ENCODE assay signal across 9 mouse cellular contexts in genomic region chr12:112593951-112594915, GRCm38 (mm10). TPM values are rescaled to one million over a fixed set of nuclear protein-coding genes. Genes with fewer than 3 reads are reported as not detected.
DNase-seq lines count a peak whose midpoint lies in the region; ATAC-seq and TF ChIP-seq lines count a peak whose summit lies in the region.
"Had no signal": no experiment of that assay in that cellular context is flagged by ENCODE, and none has a peak within 500 bp of the region (broad histone marks: within the 10 kb centered on the region; RNA-seq: fewer than 3 reads in every experiment).

No protein-coding gene starts in this region.

- H3K27ac ChIP-seq in kidney, adult 2 months (ENCODE audit: insufficient read depth, low read depth, low read length), result no peak overlapping the region
- no peak overlapping the region for H3K27ac ChIP-seq in kidney, embryonic 14.5 days (ENCODE audit: low read depth, low read length)
- H3K27ac ChIP-seq: hindbrain, embryonic 15.5 days had no signal

- no peak overlapping the region for H3K4me2 ChIP-seq in kidney, embryonic 14.5 days (replicated peaks; ENCODE audit: low read depth, low read length)
- H3K4me2 ChIP-seq: hindbrain, embryonic 15.5 days had no signal

- no peaks in the 10 kb centered on the region for H3K27me3 ChIP-seq in kidney, adult 2 months (replicated peaks; ENCODE audit: control insufficient read depth, insufficient read depth, low read length)
- H3K27me3 ChIP-seq in kidney, embryonic 14.5 days (ENCODE audit: control insufficient read depth, insufficient read depth, low read length), result no peaks in the 10 kb centered on the region; the same call in 1 of the 2 replicates

- no peaks in the 10 kb centered on the region for H3K36me3 ChIP-seq in kidney, adult 2 months (ENCODE audit: control insufficient read depth, insufficient read depth, low read length)
- H3K36me3 ChIP-seq in kidney, embryonic 14.5 days (ENCODE audit: control insufficient read depth, insufficient read depth, low read length), result no peaks in the 10 kb centered on the region
- H3K36me3 ChIP-seq: hindbrain, embryonic 15.5 days had no signal

- no peak for ATAC-seq in kidney, embryonic 14.5 days (ENCODE audit: low FRiP score, low TSS enrichment)
- ATAC-seq in hematopoietic stem cell, adult 5-6 weeks (replicated peaks in 1 of 2; ENCODE audit: insufficient read depth in 1 of 2, low FRiP score in 2 of 2, low TSS enrichment in 1 of 2, low read depth in 1 of 2, poor library complexity in 2 of 2, severe bottlenecking in 2 of 2), result peak; percentile 30 to 51
- no peak for ATAC-seq in erythroblast, adult 5-6 weeks (replicated peaks; ENCODE audit: low FRiP score, poor library complexity, severe bottlenecking)

- TF ChIP-seq POLR2A in kidney, adult 2 months (IDR thresholded peaks at IDR 0.05; ENCODE audit: low read depth, low read length), result no peak

- peaks cover 3% of the 10 kb centered on the region for H3K4me1 ChIP-seq in kidney, adult 2 months (ENCODE audit: control insufficient read depth, insufficient read depth, low read length)
- peaks cover 17% of the 10 kb centered on the region for H3K4me1 ChIP-seq in kidney, embryonic 14.5 days (ENCODE audit: control insufficient read depth, insufficient read depth, low read length)

- TF ChIP-seq CTCF in kidney, adult 2 months (conservative IDR thresholded peaks at IDR 0.05; ENCODE audit: insufficient read depth, insufficient read length, low read depth, low read length), result no peak

- no peak overlapping the region; the same call in 1 of the 2 replicates for H3K9ac ChIP-seq in kidney, embryonic 14.5 days (ENCODE audit: low read depth, low read length)
- H3K9ac ChIP-seq: hindbrain, embryonic 15.5 days had no signal

- WGBS in kidney, adult 2 months, result 68% methylated on average over 16 of the region's 16 CpGs
- WGBS in kidney, embryonic 14.5 days, result 67% methylated on average over 16 of the region's 16 CpGs

- H3K9me3 ChIP-seq in kidney, embryonic 14.5 days (ENCODE audit: control insufficient read depth, low read length), result no peaks in the 10 kb centered on the region
- H3K9me3 ChIP-seq: hindbrain, embryonic 15.5 days had no signal

- DNase-seq in kidney, adult 2 months, result peak; percentile 17
- DNase-seq in Muller cell, postnatal 12 days (ENCODE audit: inconsistent ontology term), result peak; percentile 24
- peak; percentile 39 to 42 for DNase-seq in natural killer cell, adult 2 months (ENCODE audit: low spot score in 2 of 2)
- DNase-seq in spleen, postnatal 10 days (ENCODE audit: low spot score in 2 of 2), result no peak
- no peak for DNase-seq in left cerebral cortex, adult 9 months (ENCODE audit: low spot score in 2 of 2)

- no peak overlapping the region for H3K4me3 ChIP-seq in kidney, adult 2 months (ENCODE audit: insufficient read depth, low read depth, low read length)
- H3K4me3 ChIP-seq in kidney, embryonic 14.5 days (ENCODE audit: low read length), result no peak overlapping the region
- H3K4me3 ChIP-seq: hindbrain, embryonic 15.5 days had no signal

RNA-seq across cellular contexts. Expression of gene Inf2, which starts 5.6 kb away (rescaled TPM):
- polyA plus RNA-seq in kidney, adult 2 months (2012; rRNA removed), result 8.9 and 9.6 TPM in 2 replicates
- 4.7 and 5.8 TPM in 2 replicates for polyA plus RNA-seq in kidney, embryonic 14.5 days (2014; fragmentation: Nextera tagmentation; extraction: Ambion mirVana)
- 6.6 and 10.1 TPM in 2 replicates for total RNA-seq in hematopoietic stem cell, adult 5-6 weeks (2017)
- 3.1 and 4.6 TPM in 2 replicates for total RNA-seq in erythroblast, adult 5-6 weeks (2015; ENCODE audit: low replicate concordance)
- total RNA-seq in erythroblast, adult 5-6 weeks (2017; ENCODE audit: low replicate concordance), result 0.94 and 3.5 TPM in 2 replicates

RNA-seq across cellular contexts. Expression of gene Adssl1, which starts 25.6 kb away (rescaled TPM):
- 8.1 and 10.4 TPM in 2 replicates for polyA plus RNA-seq in kidney, adult 2 months (2012; rRNA removed)
- 8.0 and 9.3 TPM in 2 replicates for polyA plus RNA-seq in kidney, embryonic 14.5 days (2014; fragmentation: Nextera tagmentation; extraction: Ambion mirVana)
- 38.0 and 49.7 TPM in 2 replicates for total RNA-seq in hematopoietic stem cell, adult 5-6 weeks (2017)
- 20.5 and 32.3 TPM in 2 replicates for total RNA-seq in erythroblast, adult 5-6 weeks (2015; ENCODE audit: low replicate concordance)
- total RNA-seq in erythroblast, adult 5-6 weeks (2017; ENCODE audit: low replicate concordance), result 23.8 and 24.4 TPM in 2 replicates

RNA-seq across cellular contexts. Expression of gene Siva1, which starts 50.2 kb away (rescaled TPM):
- polyA plus RNA-seq in kidney, adult 2 months (2012; rRNA removed), result 27.7 and 27.8 TPM in 2 replicates
- 314 and 362 TPM in 2 replicates for polyA plus RNA-seq in kidney, embryonic 14.5 days (2014; fragmentation: Nextera tagmentation; extraction: Ambion mirVana)
- total RNA-seq in hematopoietic stem cell, adult 5-6 weeks (2017), result 146 and 161 TPM in 2 replicates
- 45.0 and 45.4 TPM in 2 replicates for total RNA-seq in erythroblast, adult 5-6 weeks (2015; ENCODE audit: low replicate concordance)
- total RNA-seq in erythroblast, adult 5-6 weeks (2017; ENCODE audit: low replicate concordance), result 65.9 and 114 TPM in 2 replicates

Comparison
In these comparisons a context has a peak if more than half of its experiments do, and no peak if none do; other contexts are left out.
1. DNase-seq: peak in kidney, adult 2 months (single experiment), Muller cell, postnatal 12 days (single experiment) and natural killer cell, adult 2 months (2 of 2); none in spleen, postnatal 10 days (0 of 2) and left cerebral cortex, adult 9 months (0 of 2).
2. ATAC-seq: peak in hematopoietic stem cell, adult 5-6 weeks (2 of 2); none in kidney, embryonic 14.5 days (single experiment) and erythroblast, adult 5-6 weeks (single experiment).